Mouse (Mus musculus): ENCODE data around the gene 4930579G24Rik.

4930579G24Rik gene

GRCm38 (mm10) chr3:79628561-79629415, at the start of gene 4930579G24Rik:
Gene 4930579G24Rik (plus strand): TSS chr3:79629079.
- CTCF ChIA-PET: no interaction called here

DNA sequence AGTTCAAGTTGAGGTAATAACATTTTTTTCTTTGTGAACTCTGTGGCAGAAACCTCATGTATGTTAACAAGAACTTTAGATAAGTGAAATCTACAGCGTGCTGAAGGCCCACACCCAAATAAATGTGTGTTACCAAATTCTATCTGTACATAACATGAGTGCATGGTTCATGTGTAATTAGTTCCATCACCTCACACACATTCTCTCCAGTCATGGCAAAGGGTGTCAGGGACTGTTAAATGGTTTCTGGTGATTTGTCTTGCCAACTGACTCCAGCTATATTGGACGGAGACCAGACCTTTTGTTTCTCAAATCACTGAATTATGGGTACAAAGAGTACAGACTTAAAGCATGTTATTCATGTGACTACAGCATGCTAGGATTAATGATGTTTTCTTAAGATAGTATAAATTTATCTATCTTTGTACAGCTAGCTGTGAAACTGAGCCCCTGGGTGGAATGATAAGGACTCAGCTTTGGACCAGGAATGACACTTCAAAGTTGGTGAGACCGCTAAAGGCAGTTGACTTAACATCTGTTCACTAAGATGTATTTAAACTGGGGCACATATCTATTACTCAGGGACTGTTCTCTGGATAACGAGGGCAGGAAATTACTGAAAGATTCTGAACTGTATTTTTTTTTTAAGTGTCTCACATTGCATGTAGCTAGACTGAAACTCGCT, 48.8 kb upstream of the 4930579G24Rik start:
- CTCF ChIA-PET: no interaction called here

- CTCF ChIA-PET: no interaction called here
Measured at GRCm38 (mm10) chr3:79586804-79587203, 42.1 kb upstream of the 4930579G24Rik start.

- CTCF ChIA-PET: no interaction called here
Measured at GRCm38 (mm10) chr3:79589671-79590070, 39.2 kb upstream of the 4930579G24Rik start.

GRCm38 (mm10) chr3:79590863-79591792, 37.8 kb upstream of the 4930579G24Rik start, which contains the start of gene Ppid:
Gene Ppid (plus strand): TSS chr3:79591342.
- CTCF ChIA-PET: no interaction called here

DNA sequence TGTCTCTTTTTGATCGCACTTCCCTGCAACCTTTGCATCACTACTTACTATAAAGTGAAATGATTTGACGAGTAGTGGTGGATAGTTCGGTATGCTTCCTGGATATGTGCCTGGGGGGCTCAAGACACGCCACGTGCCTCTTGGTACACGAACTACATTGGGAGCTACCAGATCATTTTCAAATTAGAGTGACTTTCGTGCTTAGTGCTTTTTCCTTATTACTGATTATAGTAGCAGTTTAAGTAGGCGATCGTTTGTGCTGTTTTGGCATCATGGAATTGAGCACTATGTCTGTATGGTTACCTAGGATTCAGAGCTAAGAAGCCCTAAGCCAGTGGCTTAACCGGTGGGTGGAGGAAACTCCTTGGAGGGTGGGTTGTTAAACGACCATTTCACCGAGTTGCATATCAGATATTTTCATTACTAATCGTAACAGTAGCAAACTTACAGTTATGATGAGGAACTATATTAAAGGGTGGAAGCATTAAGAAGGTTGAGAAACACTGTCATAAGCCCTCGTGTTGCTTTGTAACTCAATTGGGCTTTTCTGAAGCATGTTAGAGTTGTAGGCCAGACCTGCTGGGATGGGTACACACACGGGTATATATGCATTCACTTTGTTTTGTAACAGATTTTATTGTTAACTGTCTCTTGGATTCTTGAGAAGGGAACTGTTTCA, 36.9 kb upstream of the 4930579G24Rik start:
- CTCF ChIA-PET: no interaction called here

- CTCF ChIA-PET: no interaction called here
Measured at GRCm38 (mm10) chr3:79595468-79595867, 33.4 kb upstream of the 4930579G24Rik start.

DNA sequence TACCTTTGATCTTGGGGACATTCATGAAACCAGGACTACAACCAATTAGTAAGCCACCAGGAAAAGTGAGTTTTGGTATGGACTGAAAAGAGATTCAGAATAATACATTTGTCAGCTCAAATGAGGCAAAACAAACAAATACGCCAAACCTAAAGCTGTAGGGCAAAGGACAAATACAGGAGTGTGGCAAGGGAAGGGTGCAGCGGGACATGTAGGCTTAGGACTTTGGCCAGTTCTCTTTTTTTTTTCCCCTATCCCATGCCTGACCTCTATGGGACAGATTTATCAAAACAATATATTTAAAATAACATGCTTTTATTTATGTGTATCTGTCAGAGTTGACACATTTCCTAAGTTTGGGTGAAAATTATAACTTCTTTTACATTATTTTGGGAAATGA, 19.0 kb upstream of the 4930579G24Rik start:
- CTCF ChIA-PET: no interaction called here

GRCm38 (mm10) chr3:79627484-79628181, 1.2 kb upstream of the 4930579G24Rik start:
- CTCF ChIA-PET: no interaction called here

- CTCF ChIA-PET: no interaction called here
Measured at GRCm38 (mm10) chr3:79628182-79628560, 708 bp upstream of the 4930579G24Rik start.

DNA sequence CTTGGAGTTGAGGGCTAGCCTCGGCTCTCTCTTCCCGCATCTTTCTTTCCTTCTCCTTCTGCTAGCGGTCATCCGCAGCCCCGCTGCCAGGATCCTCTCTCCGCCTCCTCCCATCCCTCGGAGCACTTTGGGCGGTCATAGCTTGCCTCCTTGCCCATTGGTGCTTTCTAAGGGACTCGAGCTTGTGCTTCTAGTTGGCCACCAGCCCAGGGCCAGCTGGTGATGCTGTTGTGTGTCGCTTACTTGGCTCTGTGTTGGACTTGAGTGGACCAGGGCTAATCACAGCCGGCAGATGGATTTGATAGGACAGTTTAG, 494 bp downstream of the 4930579G24Rik start, which contains the start of gene Etfdh:
Gene Etfdh, minus strand, starts transcription at position 85 of the 315 bp plus-strand sequence.
- CTCF ChIA-PET: no interaction called here

DNA sequence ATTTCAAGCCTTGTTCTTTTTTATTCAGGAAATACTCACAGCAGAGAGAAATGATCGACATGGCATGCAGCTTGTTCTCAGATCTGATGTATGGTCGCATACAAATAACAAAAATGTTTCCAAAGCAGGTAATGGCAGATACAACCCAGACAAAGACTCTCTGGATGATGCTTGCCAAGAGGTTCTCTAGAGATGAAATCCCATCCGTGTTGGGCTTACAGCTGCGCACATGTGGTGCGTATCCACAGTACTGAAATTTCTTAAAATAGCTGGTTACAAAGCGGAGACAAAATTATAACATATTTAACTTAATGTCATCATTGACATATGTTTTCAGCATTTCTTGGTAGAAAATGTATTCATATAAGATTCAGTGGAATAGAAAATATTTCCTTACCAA, 23.2 kb downstream of the 4930579G24Rik start:
- CTCF ChIA-PET: no interaction called here

- CTCF ChIA-PET: no interaction called here
Measured at GRCm38 (mm10) chr3:79656682-79657081, 27.8 kb downstream of the 4930579G24Rik start.

- CTCF ChIA-PET: no interaction called here
Measured at GRCm38 (mm10) chr3:79664787-79665408, 36.0 kb downstream of the 4930579G24Rik start.

GRCm38 (mm10) chr3:79670556-79670955, 41.7 kb downstream of the 4930579G24Rik start:
- CTCF ChIA-PET: no interaction called here

- CTCF ChIA-PET: interaction anchor here (1.0 to 1.3 kb wide), 2 partner anchors 135 to 142 kb away, joined by 5 to 7 read pairs; no protein-coding TSS in a partner anchor
Measured at GRCm38 (mm10) chr3:79672188-79672587, 43.3 kb downstream of the 4930579G24Rik start.

- CTCF ChIA-PET: interaction anchor here (1.0 to 1.3 kb wide), 2 partner anchors 134 to 141 kb away, joined by 5 to 7 read pairs; no protein-coding TSS in a partner anchor
Measured at GRCm38 (mm10) chr3:79673082-79673481, 44.2 kb downstream of the 4930579G24Rik start.

- CTCF ChIA-PET: no interaction called here
Measured at GRCm38 (mm10) chr3:79674641-79675040, 45.8 kb downstream of the 4930579G24Rik start.

GRCm38 (mm10) chr3:79676411-79676810, 47.5 kb downstream of the 4930579G24Rik start:
- CTCF ChIA-PET: interaction anchor here (0.6 to 0.7 kb wide), 2 partner anchors 35 to 384 kb away, joined by 7 to 18 read pairs; no protein-coding TSS in a partner anchor

Measured in spleen, embryonic (tissue).